Mouse (Mus musculus): ENCODE data around the gene Asphd2. TPM values are rescaled to one million over a fixed set of nuclear protein-coding genes. Genes with fewer than 3 reads are reported as not detected.

Gene Asphd2
- polyA plus RNA-seq, 1 experiment from 2014 or later = 20.3 TPM

GRCm38 (mm10) chr5:112371933-112372332, 22.7 kb downstream of the Asphd2 start:
- Histone ChIP-seq H3K4me1 (ENCODE audit: control insufficient read depth, insufficient read depth, low read length) (no peaks in the 10 kb centered on the region), H3K9me3 (ENCODE audit: control insufficient read depth, low read length) (no peaks in the 10 kb centered on the region), H3K9ac (ENCODE audit: low read depth, low read length) (no peak overlapping the region), H3K27me3 (replicated peaks; ENCODE audit: control insufficient read depth, insufficient read depth, low read length) (no peaks in the 10 kb centered on the region), H3K27ac (replicated peaks; ENCODE audit: low read depth, low read length) (no peak overlapping the region), H3K36me3 (ENCODE audit: control insufficient read depth, insufficient read depth, low read length) (peaks cover 72% of the 10 kb centered on the region), H3K4me2 (ENCODE audit: low read depth, low read length) (no peak overlapping the region), H3K4me3 (ENCODE audit: low read depth, low read length) (no peak overlapping the region)
- ATAC-seq (ENCODE audit: low read depth) = no peak; the same call in 1 of the 2 replicates
- WGBS = 61% methylated on average over 7 of the region's 7 CpGs
- DNase-seq (ENCODE audit: low spot score) = peak; percentile 18

GRCm38 (mm10) chr5:112370236-112370813, 24.3 kb downstream of the Asphd2 start:
- Histone ChIP-seq H3K9ac (ENCODE audit: low read depth, low read length) (no peak overlapping the region), H3K4me2 (ENCODE audit: low read depth, low read length) (no peak overlapping the region), H3K9me3 (ENCODE audit: control insufficient read depth, low read length) (no peaks in the 10 kb centered on the region), H3K36me3 (ENCODE audit: control insufficient read depth, insufficient read depth, low read length) (peaks cover 72% of the 10 kb centered on the region), H3K4me3 (ENCODE audit: low read depth, low read length) (no peak overlapping the region), H3K27ac (replicated peaks; ENCODE audit: low read depth, low read length) (no peak overlapping the region), H3K27me3 (replicated peaks; ENCODE audit: control insufficient read depth, insufficient read depth, low read length) (no peaks in the 10 kb centered on the region), H3K4me1 (ENCODE audit: control insufficient read depth, insufficient read depth, low read length) (no peaks in the 10 kb centered on the region)
- ATAC-seq (ENCODE audit: low read depth) (no peak), DNase-seq (ENCODE audit: low spot score) (no peak)
- 90% methylated on average over 11 of the region's 12 CpGs for WGBS

DNA sequence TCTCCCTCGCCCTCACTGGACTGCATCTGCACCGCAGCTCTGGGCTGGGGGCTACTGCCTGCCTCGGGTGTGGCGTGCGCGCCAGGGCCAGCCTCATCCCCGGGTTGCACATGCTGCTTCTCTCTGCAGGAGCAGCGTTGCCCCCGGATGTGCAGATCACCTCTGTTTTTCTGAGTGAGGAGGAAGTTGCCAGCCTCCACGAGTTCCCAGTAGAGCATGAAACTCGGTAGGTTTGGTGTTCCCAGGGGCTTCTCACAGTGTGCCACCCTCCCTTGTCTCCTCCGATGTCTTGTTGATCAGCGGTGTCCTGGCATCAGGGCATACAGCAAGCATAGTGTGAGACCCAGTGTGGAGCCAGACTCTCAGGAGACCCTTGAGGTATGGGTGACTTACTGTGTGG, 25.3 kb downstream of the Asphd2 start:
- H3K4me3 ChIP-seq (ENCODE audit: low read depth, low read length) = no peak overlapping the region
- H3K27me3 ChIP-seq (replicated peaks; ENCODE audit: control insufficient read depth, insufficient read depth, low read length) = no peaks in the 10 kb centered on the region
- no peak overlapping the region for H3K9ac ChIP-seq (ENCODE audit: low read depth, low read length)
- no peaks in the 10 kb centered on the region for H3K4me1 ChIP-seq (ENCODE audit: control insufficient read depth, insufficient read depth, low read length)
- ATAC-seq (ENCODE audit: low read depth) = no peak
- WGBS = 92% methylated on average over 13 of the region's 13 CpGs
- no peaks in the 10 kb centered on the region for H3K9me3 ChIP-seq (ENCODE audit: control insufficient read depth, low read length)
- H3K4me2 ChIP-seq (ENCODE audit: low read depth, low read length) = no peak overlapping the region
- H3K27ac ChIP-seq (replicated peaks; ENCODE audit: low read depth, low read length) = no peak overlapping the region
- no peak for DNase-seq (ENCODE audit: low spot score)
- H3K36me3 ChIP-seq (ENCODE audit: control insufficient read depth, insufficient read depth, low read length) = peaks cover 74% of the 10 kb centered on the region

GRCm38 (mm10) chr5:112368666-112369065, 26.0 kb downstream of the Asphd2 start:
- H3K9me3 ChIP-seq (ENCODE audit: control insufficient read depth, low read length) = no peaks in the 10 kb centered on the region
- H3K4me3 ChIP-seq (ENCODE audit: low read depth, low read length) = no peak overlapping the region
- no peaks in the 10 kb centered on the region for H3K4me1 ChIP-seq (ENCODE audit: control insufficient read depth, insufficient read depth, low read length)
- no peaks in the 10 kb centered on the region for H3K27me3 ChIP-seq (replicated peaks; ENCODE audit: control insufficient read depth, insufficient read depth, low read length)
- H3K27ac ChIP-seq (replicated peaks; ENCODE audit: low read depth, low read length) = no peak overlapping the region
- no peak overlapping the region for H3K9ac ChIP-seq (ENCODE audit: low read depth, low read length)
- DNase-seq (ENCODE audit: low spot score) (no peak), ATAC-seq (ENCODE audit: low read depth) (no peak)
- peaks cover 81% of the 10 kb centered on the region for H3K36me3 ChIP-seq (ENCODE audit: control insufficient read depth, insufficient read depth, low read length)
- H3K4me2 ChIP-seq (ENCODE audit: low read depth, low read length) = no peak overlapping the region
- 87% methylated on average over 10 of the region's 10 CpGs for WGBS

- Histone ChIP-seq H3K36me3 (ENCODE audit: control insufficient read depth, insufficient read depth, low read length) (peaks cover 81% of the 10 kb centered on the region), H3K4me2 (ENCODE audit: low read depth, low read length) (no peak overlapping the region), H3K27ac (replicated peaks; ENCODE audit: low read depth, low read length) (no peak overlapping the region), H3K4me3 (ENCODE audit: low read depth, low read length) (no peak overlapping the region), H3K27me3 (replicated peaks; ENCODE audit: control insufficient read depth, insufficient read depth, low read length) (no peaks in the 10 kb centered on the region), H3K9me3 (ENCODE audit: control insufficient read depth, low read length) (no peaks in the 10 kb centered on the region), H3K4me1 (ENCODE audit: control insufficient read depth, insufficient read depth, low read length) (no peaks in the 10 kb centered on the region), H3K9ac (ENCODE audit: low read depth, low read length) (no peak overlapping the region)
- ATAC-seq (ENCODE audit: low read depth) (no peak), DNase-seq (ENCODE audit: low spot score) (no peak)
- WGBS = 88% methylated on average over 12 of the region's 12 CpGs
Observed at GRCm38 (mm10) chr5:112367929-112368328, 26.7 kb downstream of the Asphd2 start.

DNA sequence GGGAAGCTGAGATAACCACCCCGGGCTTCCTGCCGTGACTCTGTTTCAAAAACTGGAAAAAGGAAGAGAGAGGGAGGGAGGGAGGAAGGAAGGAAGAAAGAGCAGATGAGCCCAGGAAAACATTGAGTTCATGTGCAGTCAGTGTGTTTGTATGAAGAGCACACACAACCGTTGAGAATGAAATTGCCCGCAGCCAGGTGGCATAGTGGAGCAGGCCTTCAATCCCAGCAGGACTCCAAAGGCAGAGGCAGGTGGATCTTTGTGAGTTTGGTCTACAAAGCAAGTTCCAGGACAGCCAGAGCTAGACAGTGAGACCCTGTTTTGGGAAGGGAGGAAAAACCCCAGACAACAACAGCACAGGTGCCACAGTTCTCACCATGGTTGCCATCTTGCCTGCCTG, 27.3 kb downstream of the Asphd2 start:
- Histone ChIP-seq H3K4me2 (ENCODE audit: low read depth, low read length) (no peak overlapping the region), H3K9me3 (ENCODE audit: control insufficient read depth, low read length) (no peaks in the 10 kb centered on the region), H3K27me3 (replicated peaks; ENCODE audit: control insufficient read depth, insufficient read depth, low read length) (no peaks in the 10 kb centered on the region), H3K4me3 (ENCODE audit: low read depth, low read length) (no peak overlapping the region), H3K36me3 (ENCODE audit: control insufficient read depth, insufficient read depth, low read length) (peaks cover 79% of the 10 kb centered on the region), H3K27ac (replicated peaks; ENCODE audit: low read depth, low read length) (no peak overlapping the region), H3K4me1 (ENCODE audit: control insufficient read depth, insufficient read depth, low read length) (no peaks in the 10 kb centered on the region), H3K9ac (ENCODE audit: low read depth, low read length) (no peak overlapping the region)
- DNase-seq (ENCODE audit: low spot score) (no peak), ATAC-seq (ENCODE audit: low read depth) (no peak)
- 91% methylated on average over 4 of the region's 4 CpGs for WGBS

- no peak overlapping the region for H3K4me3 ChIP-seq (ENCODE audit: low read depth, low read length)
- no peak overlapping the region for H3K27ac ChIP-seq (replicated peaks; ENCODE audit: low read depth, low read length)
- no peak for ATAC-seq (ENCODE audit: low read depth)
- H3K9me3 ChIP-seq (ENCODE audit: control insufficient read depth, low read length) = no peaks in the 10 kb centered on the region
- H3K9ac ChIP-seq (ENCODE audit: low read depth, low read length) = no peak overlapping the region
- peaks cover 80% of the 10 kb centered on the region for H3K36me3 ChIP-seq (ENCODE audit: control insufficient read depth, insufficient read depth, low read length)
- WGBS = 96% methylated on average over 6 of the region's 6 CpGs
- DNase-seq (ENCODE audit: low spot score) = no peak
- no peaks in the 10 kb centered on the region for H3K4me1 ChIP-seq (ENCODE audit: control insufficient read depth, insufficient read depth, low read length)
- H3K4me2 ChIP-seq (ENCODE audit: low read depth, low read length) = no peak overlapping the region
- no peaks in the 10 kb centered on the region for H3K27me3 ChIP-seq (replicated peaks; ENCODE audit: control insufficient read depth, insufficient read depth, low read length)
Observed at GRCm38 (mm10) chr5:112366879-112367278, 27.8 kb downstream of the Asphd2 start.

DNA sequence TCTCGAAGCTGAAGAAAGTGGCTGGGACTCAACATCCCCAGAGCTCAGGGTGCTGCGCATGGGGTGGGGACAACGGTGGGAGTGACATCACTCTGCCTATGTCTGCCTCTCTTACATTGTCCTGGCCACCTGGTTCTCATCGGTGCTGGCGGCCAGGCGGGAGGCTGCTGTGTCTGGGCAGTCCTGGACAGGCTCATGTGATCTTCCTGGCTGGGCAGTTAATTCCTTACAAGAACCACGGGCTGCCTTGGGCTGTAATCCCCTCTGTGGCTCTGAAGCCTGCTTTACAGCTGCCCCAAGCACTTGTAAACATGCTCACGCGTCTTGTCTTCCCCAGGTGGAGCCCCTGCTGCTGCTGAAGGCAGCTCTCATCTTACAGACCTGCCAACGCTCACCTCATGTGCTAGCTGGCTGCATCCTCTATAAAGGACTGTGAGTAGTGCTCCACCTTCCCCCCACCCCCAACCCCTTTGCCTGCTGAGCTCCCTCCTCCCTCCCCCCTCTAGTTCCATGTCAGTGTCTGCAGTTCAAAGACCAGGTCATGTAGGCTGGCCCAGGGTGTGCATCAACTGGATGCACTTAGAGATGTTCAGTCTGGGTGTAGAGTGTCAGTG, 30.4 kb downstream of the Asphd2 start:
- DNase-seq (ENCODE audit: low spot score) (peak; percentile 13), ATAC-seq (ENCODE audit: low read depth) (no peak; the same call in 1 of the 2 replicates)
- Histone ChIP-seq H3K27me3 (replicated peaks; ENCODE audit: control insufficient read depth, insufficient read depth, low read length) (no peaks in the 10 kb centered on the region), H3K4me2 (ENCODE audit: low read depth, low read length) (no peak overlapping the region), H3K9ac (ENCODE audit: low read depth, low read length) (no peak overlapping the region), H3K36me3 (ENCODE audit: control insufficient read depth, insufficient read depth, low read length) (peaks cover 55% of the 10 kb centered on the region), H3K27ac (replicated peaks; ENCODE audit: low read depth, low read length) (no peak overlapping the region), H3K4me1 (ENCODE audit: control insufficient read depth, insufficient read depth, low read length) (no peaks in the 10 kb centered on the region), H3K4me3 (ENCODE audit: low read depth, low read length) (no peak overlapping the region), H3K9me3 (ENCODE audit: control insufficient read depth, low read length) (no peaks in the 10 kb centered on the region)
- 51% methylated on average over 10 of the region's 10 CpGs for WGBS

GRCm38 (mm10) chr5:112360077-112360476, 34.6 kb downstream of the Asphd2 start:
- Histone ChIP-seq H3K4me1 (ENCODE audit: control insufficient read depth, insufficient read depth, low read length) (no peaks in the 10 kb centered on the region), H3K27ac (replicated peaks; ENCODE audit: low read depth, low read length) (no peak overlapping the region), H3K9ac (ENCODE audit: low read depth, low read length) (no peak overlapping the region), H3K36me3 (ENCODE audit: control insufficient read depth, insufficient read depth, low read length) (peaks cover 58% of the 10 kb centered on the region), H3K4me3 (ENCODE audit: low read depth, low read length) (no peak overlapping the region), H3K9me3 (ENCODE audit: control insufficient read depth, low read length) (no peaks in the 10 kb centered on the region), H3K4me2 (ENCODE audit: low read depth, low read length) (no peak overlapping the region), H3K27me3 (replicated peaks; ENCODE audit: control insufficient read depth, insufficient read depth, low read length) (no peaks in the 10 kb centered on the region)
- ATAC-seq (ENCODE audit: low read depth) (no peak), DNase-seq (ENCODE audit: low spot score) (no peak)
- WGBS = 95% methylated on average over 3 of the region's 3 CpGs
